Mouse (Mus musculus) olfactory bulb, adult 2 months (tissue): ENCODE data around the gene Ring1.

Experiments
- CTCF ChIP-seq: fragments of 200-500 bp; IDR thresholded peaks from 2 replicates; pipeline ENCODE4 v1.5.1; 2012; ENCODE audit warnings: low read depth, mild to moderate bottlenecking, low read length, moderate library complexity; ENCODE audit not compliant: insufficient read depth
- POLR2A ChIP-seq: fragments of 200-500 bp; IDR thresholded peaks from 2 replicates; pipeline ENCODE4 v1.6.1; 2012; ENCODE audit warnings: mild to moderate bottlenecking, low read depth, low read length, moderate library complexity; ENCODE audit not compliant: insufficient read depth

DNA sequence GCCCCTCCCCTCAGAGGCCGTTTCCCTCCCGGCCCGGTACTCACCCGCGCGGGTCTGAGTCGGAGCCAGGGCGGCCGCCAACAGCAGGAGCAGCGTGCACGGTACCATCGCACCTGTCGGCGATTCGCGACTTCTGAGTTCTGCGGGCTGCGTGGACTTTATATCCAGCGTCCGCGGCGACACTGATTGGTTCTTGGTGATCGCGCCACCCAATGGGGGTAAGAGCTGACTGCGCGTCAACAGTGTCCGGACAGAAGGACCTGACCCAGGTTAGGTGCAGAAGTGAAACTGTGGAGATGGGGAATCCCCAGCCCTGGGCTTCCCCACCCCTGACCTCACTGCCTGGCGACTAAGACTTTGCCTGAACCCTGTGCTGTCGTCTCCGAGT lies 24.3 kb downstream of the Ring1 start, which contains the start of gene H2-K1:
- TF ChIP-seq CTCF (no peak), POLR2A (peak; percentile 43)
